Comparison of ENCODE assay signal across 26 mouse cellular contexts in the genomic region with DNA sequence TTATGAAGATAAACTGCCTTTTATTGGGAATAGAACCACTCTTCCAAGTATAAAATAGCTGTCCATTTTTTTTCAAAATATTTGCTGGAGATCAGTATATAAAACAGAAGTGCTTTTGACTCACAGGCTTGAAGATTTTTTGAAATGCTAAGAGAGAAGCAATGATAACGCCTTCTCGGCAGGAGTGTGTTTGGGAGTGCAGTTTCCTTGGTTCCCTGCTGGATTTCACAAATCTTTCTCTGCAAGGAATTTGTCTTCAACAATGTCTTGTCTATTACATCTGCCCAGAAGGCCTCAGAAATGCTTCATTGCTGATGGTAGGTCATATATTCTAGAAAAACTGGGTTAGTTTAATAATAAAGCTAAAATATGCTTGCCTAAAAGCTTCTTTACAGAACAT. TPM values are rescaled to one million over a fixed set of nuclear protein-coding genes. Genes with fewer than 3 reads are reported as not detected.
"Had no signal": no experiment of that assay in that cellular context is flagged by ENCODE, and none has a peak within 500 bp of the region (broad histone marks: within the 10 kb centered on the region; RNA-seq: fewer than 3 reads in every experiment).

No protein-coding gene starts in this region.

- H3K27ac ChIP-seq: heart, adult 2 months; heart, embryonic 13.5 days; heart, embryonic 15.5 days; hindbrain, embryonic 13.5 days; hindbrain, embryonic 15.5 days; layer of hippocampus, adult 2 months; left cerebral cortex, adult 2 months; limb, embryonic 10.5 days; limb, embryonic 12.5 days had no signal

- H3K4me1 ChIP-seq: heart, embryonic 13.5 days; heart, embryonic 15.5 days; hindbrain, embryonic 13.5 days; hindbrain, embryonic 15.5 days; limb, embryonic 10.5 days; limb, embryonic 12.5 days had no signal

- H3K9me3 ChIP-seq: heart, embryonic 13.5 days; heart, embryonic 15.5 days; hindbrain, embryonic 13.5 days; hindbrain, embryonic 15.5 days; limb, embryonic 10.5 days; limb, embryonic 12.5 days had no signal

- H3K4me2 ChIP-seq: heart, embryonic 11.5 days; heart, embryonic 13.5 days; heart, embryonic 15.5 days; hindbrain, embryonic 13.5 days; hindbrain, embryonic 15.5 days; limb, embryonic 12.5 days; liver, embryonic 11.5 days had no signal

- H3K36me3 ChIP-seq: heart, embryonic 13.5 days; heart, embryonic 15.5 days; hindbrain, embryonic 13.5 days; hindbrain, embryonic 15.5 days; limb, embryonic 10.5 days; limb, embryonic 12.5 days had no signal

- H3K9ac ChIP-seq: forebrain, postnatal 0 days; heart, embryonic 13.5 days; heart, embryonic 15.5 days; hindbrain, embryonic 13.5 days; hindbrain, embryonic 15.5 days; limb, embryonic 12.5 days had no signal

- ATAC-seq: forebrain, postnatal 0 days; intestine, embryonic 16.5 days had no signal

- DNase-seq: forebrain, postnatal 0 days; gastrocnemius, postnatal 14 days; gastrocnemius, postnatal 36 days; heart, adult 11 months; heart, adult 2 months; heart, postnatal 14 days; heart, postnatal 36 days; kidney, adult 11 months; kidney, adult 2 months; kidney, postnatal 10 days; kidney, postnatal 25 days; kidney, postnatal 4 days; liver had no signal

- H3K27me3 ChIP-seq: heart, embryonic 13.5 days; heart, embryonic 15.5 days; hindbrain, embryonic 13.5 days; hindbrain, embryonic 15.5 days; limb, embryonic 12.5 days had no signal

- H3K4me3 ChIP-seq: heart, adult 2 months; heart, embryonic 13.5 days; heart, embryonic 15.5 days; hindbrain, embryonic 13.5 days; hindbrain, embryonic 15.5 days; layer of hippocampus, adult 2 months; left cerebral cortex, adult 2 months; limb, embryonic 10.5 days; limb, embryonic 12.5 days had no signal

RNA-seq across cellular contexts. Expression of a gene that starts 55.0 kb away (rescaled TPM):
- total RNA-seq: hematopoietic stem cell, adult 5-6 weeks had no signal
- polyA plus RNA-seq: gonadal fat pad, adult 2 months; kidney, adult 2 months; liver, embryonic 11.5 days had no signal
